Mouse (Mus musculus): ENCODE results near the gene Aplp1. TPM values are rescaled to one million over a fixed set of nuclear protein-coding genes. Genes with fewer than 3 reads are reported as not detected.

Gene Aplp1
- polyA plus RNA-seq, 1 experiment from 2014 or later = 752 TPM

- Histone ChIP-seq H3K36me3 (ENCODE audit: control insufficient read depth, insufficient read depth, low read length) (no peaks in the 10 kb centered on the region), H3K9me3 (ENCODE audit: control insufficient read depth, low read length) (no peaks in the 10 kb centered on the region), H3K9ac (ENCODE audit: low read depth, low read length) (no peak overlapping the region), H3K27me3 (replicated peaks; ENCODE audit: control insufficient read depth, insufficient read depth, low read length) (no peaks in the 10 kb centered on the region), H3K4me2 (ENCODE audit: low read length) (no peak overlapping the region), H3K27ac (ENCODE audit: low read depth, low read length) (no peak overlapping the region), H3K4me3 (ENCODE audit: low read length) (no peak overlapping the region), H3K4me1 (ENCODE audit: control insufficient read depth, insufficient read depth, low read depth, low read length) (no peaks in the 10 kb centered on the region)
- WGBS = 76% methylated on average over 4 of the region's 4 CpGs
- ATAC-seq = no peak
Measured at GRCm38 (mm10) chr7:30402343-30402742, 43.0 kb downstream of the Aplp1 start.

DNA sequence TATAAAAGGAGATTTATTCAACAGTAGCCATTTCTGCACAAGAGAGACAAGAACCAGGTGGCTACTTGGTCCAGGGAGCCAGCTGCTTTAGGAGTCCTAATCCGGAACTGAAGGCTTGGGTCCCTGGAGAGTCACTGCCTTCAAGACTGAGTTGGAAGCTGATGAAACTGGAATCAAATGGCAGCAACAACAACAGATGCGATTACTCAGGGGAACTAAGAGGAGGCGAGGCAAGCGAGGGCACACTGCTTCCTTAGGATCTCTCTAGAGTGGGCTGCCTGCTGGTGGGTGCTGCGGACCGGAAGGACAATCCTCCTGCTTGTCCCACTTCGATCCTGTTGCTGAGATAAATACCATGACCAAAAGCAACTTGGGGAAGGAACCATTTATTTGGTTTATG is 45.7 kb downstream of the Aplp1 start:
- no peak overlapping the region for H3K27ac ChIP-seq (ENCODE audit: low read depth, low read length)

DNA sequence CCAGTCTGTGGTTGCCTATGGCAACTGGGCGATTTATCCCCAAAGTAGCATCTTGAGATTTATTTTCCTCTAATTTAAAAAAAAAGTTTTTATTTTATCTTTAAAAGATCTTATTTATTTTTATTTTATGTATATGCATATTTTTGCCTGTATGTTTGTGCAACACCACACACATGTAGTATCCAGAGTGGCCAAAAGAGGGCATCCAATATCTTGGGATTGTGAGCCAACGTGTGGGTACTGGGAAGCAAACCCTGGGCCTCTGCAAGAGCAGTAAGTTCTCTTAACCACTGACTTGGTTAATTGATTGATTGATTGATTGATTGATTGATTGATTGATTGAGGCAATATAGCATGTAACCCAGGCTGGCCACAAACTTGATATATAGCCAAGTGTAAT is 50.5 kb downstream of the Aplp1 start:
- 33% methylated on average over 2 of the region's 2 CpGs for WGBS
- Histone ChIP-seq H3K9me3 (ENCODE audit: control insufficient read depth, low read length) (no peaks in the 10 kb centered on the region), H3K4me1 (ENCODE audit: control insufficient read depth, insufficient read depth, low read depth, low read length) (no peaks in the 10 kb centered on the region), H3K36me3 (ENCODE audit: control insufficient read depth, insufficient read depth, low read length) (no peaks in the 10 kb centered on the region), H3K27ac (ENCODE audit: low read depth, low read length) (no peak overlapping the region), H3K4me3 (ENCODE audit: low read length) (no peak overlapping the region), H3K9ac (ENCODE audit: low read depth, low read length) (no peak overlapping the region), H3K4me2 (ENCODE audit: low read length) (no peak overlapping the region), H3K27me3 (replicated peaks; ENCODE audit: control insufficient read depth, insufficient read depth, low read length) (no peaks in the 10 kb centered on the region)
- no peak for ATAC-seq

More for the DNA sequence above, 45.7 kb downstream of the Aplp1 start:
- H3K4me1 ChIP-seq (ENCODE audit: control insufficient read depth, insufficient read depth, low read depth, low read length) = no peaks in the 10 kb centered on the region
- no peak overlapping the region for H3K4me3 ChIP-seq (ENCODE audit: low read length)
- H3K27me3 ChIP-seq (replicated peaks; ENCODE audit: control insufficient read depth, insufficient read depth, low read length) = no peaks in the 10 kb centered on the region
- no peak overlapping the region for H3K4me2 ChIP-seq (ENCODE audit: low read length)
- H3K9me3 ChIP-seq (ENCODE audit: control insufficient read depth, low read length) = no peaks in the 10 kb centered on the region
- no peak overlapping the region for H3K9ac ChIP-seq (ENCODE audit: low read depth, low read length)
- no peaks in the 10 kb centered on the region for H3K36me3 ChIP-seq (ENCODE audit: control insufficient read depth, insufficient read depth, low read length)
- 44% methylated on average over 7 of the region's 7 CpGs for WGBS
- no peak for ATAC-seq

DNA sequence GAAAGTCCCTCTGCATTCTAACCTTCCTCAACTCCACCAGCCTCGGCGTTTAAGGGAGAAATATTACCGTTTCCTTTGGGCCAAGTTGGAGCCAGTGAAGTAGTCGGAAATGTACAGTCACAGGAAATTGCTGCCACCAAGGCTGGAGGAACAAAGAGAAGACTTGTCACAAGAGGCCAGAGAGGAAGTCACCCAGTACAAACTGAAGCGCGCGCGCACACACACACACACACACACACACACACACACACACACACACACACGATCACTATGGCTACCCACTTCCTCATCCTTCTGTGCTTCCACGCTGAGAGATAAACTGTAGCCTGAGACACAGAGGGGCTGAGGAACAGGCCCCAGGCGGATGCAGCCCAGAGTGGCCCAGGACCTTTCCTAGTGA is 51.0 kb downstream of the Aplp1 start:
- Histone ChIP-seq H3K36me3 (ENCODE audit: control insufficient read depth, insufficient read depth, low read length) (no peaks in the 10 kb centered on the region), H3K4me2 (ENCODE audit: low read length) (no peak overlapping the region), H3K9me3 (ENCODE audit: control insufficient read depth, low read length) (no peaks in the 10 kb centered on the region), H3K27ac (ENCODE audit: low read depth, low read length) (no peak overlapping the region), H3K4me3 (ENCODE audit: low read length) (no peak overlapping the region), H3K4me1 (ENCODE audit: control insufficient read depth, insufficient read depth, low read depth, low read length) (no peaks in the 10 kb centered on the region), H3K9ac (ENCODE audit: low read depth, low read length) (no peak overlapping the region), H3K27me3 (replicated peaks; ENCODE audit: control insufficient read depth, insufficient read depth, low read length) (no peaks in the 10 kb centered on the region)
- ATAC-seq = no peak
- 53% methylated on average over 11 of the region's 11 CpGs for WGBS

DNA sequence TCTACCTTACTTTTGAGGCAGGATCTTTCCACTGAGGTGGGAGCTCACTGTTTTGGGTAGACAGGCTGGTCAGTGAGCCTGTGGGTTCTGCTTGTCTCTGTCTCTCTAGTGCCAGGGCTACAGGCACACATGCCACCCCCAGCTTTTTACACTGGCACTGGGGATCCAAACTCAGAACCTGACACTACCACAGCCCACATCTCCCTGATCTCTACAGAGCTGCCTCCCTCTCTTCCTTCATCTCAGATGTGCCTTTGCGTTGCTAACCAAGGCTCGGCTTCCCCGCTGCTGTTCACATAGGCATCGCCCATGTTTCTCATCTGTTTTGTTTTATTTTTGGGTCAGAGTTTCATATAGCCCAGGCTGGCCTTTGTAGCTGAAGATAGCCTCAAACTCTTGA is 51.7 kb downstream of the Aplp1 start:
- H3K9ac ChIP-seq (ENCODE audit: low read depth, low read length) = no peak overlapping the region
- no peak overlapping the region for H3K27ac ChIP-seq (ENCODE audit: low read depth, low read length)
- H3K9me3 ChIP-seq (ENCODE audit: control insufficient read depth, low read length) = no peaks in the 10 kb centered on the region
- H3K36me3 ChIP-seq (ENCODE audit: control insufficient read depth, insufficient read depth, low read length) = no peaks in the 10 kb centered on the region
- whole genome bisulfite sequencing = 92% methylated on average over 4 of the region's 4 CpGs
- no peaks in the 10 kb centered on the region for H3K4me1 ChIP-seq (ENCODE audit: control insufficient read depth, insufficient read depth, low read depth, low read length)
- no peaks in the 10 kb centered on the region for H3K27me3 ChIP-seq (replicated peaks; ENCODE audit: control insufficient read depth, insufficient read depth, low read length)
- ATAC-seq = no peak
- no peak overlapping the region for H3K4me2 ChIP-seq (ENCODE audit: low read length)
- H3K4me3 ChIP-seq (ENCODE audit: low read length) = no peak overlapping the region

- WGBS = 75% methylated on average over 4 of the region's 4 CpGs
- Histone ChIP-seq H3K27ac (ENCODE audit: low read depth, low read length) (no peak overlapping the region), H3K9me3 (ENCODE audit: control insufficient read depth, low read length) (no peaks in the 10 kb centered on the region), H3K27me3 (replicated peaks; ENCODE audit: control insufficient read depth, insufficient read depth, low read length) (no peaks in the 10 kb centered on the region), H3K4me3 (ENCODE audit: low read length) (no peak overlapping the region), H3K9ac (ENCODE audit: low read depth, low read length) (no peak overlapping the region), H3K4me1 (ENCODE audit: control insufficient read depth, insufficient read depth, low read depth, low read length) (no peaks in the 10 kb centered on the region), H3K36me3 (ENCODE audit: control insufficient read depth, insufficient read depth, low read length) (no peaks in the 10 kb centered on the region), H3K4me2 (ENCODE audit: low read length) (no peak overlapping the region)
- ATAC-seq = no peak
Measured at GRCm38 (mm10) chr7:30392746-30393520, 52.4 kb downstream of the Aplp1 start.

Other genes with a start within 250 kb of the Aplp1 start
- 86.0 and 94.7 TPM in 2 replicates for gene Capns1, start 246.7 kb downstream of the Aplp1 start, polyA plus RNA-seq (2015; fragmentation: Nextera tagmentation; extraction: Ambion mirVana)
- gene Polr2i, start 213.6 kb downstream of the Aplp1 start, polyA plus RNA-seq (2015; fragmentation: Nextera tagmentation; extraction: Ambion mirVana) = 168 and 175 TPM in 2 replicates
- gene Tbcb, start 213.3 kb downstream of the Aplp1 start, polyA plus RNA-seq (2015; fragmentation: Nextera tagmentation; extraction: Ambion mirVana) = 465 and 500 TPM in 2 replicates
- not detected in 2 replicates for gene Ovol3, start 209.8 kb downstream of the Aplp1 start, polyA plus RNA-seq (2015; fragmentation: Nextera tagmentation; extraction: Ambion mirVana)
- 0.66 and 0.86 TPM in 2 replicates for gene Thap8, start 165.4 kb downstream of the Aplp1 start, polyA plus RNA-seq (2015; fragmentation: Nextera tagmentation; extraction: Ambion mirVana)
- gene Wdr62, start 165.1 kb downstream of the Aplp1 start, polyA plus RNA-seq (2015; fragmentation: Nextera tagmentation; extraction: Ambion mirVana) = 3.9 and 5.6 TPM in 2 replicates
- gene Clip3, start 153.8 kb downstream of the Aplp1 start, polyA plus RNA-seq (2015; fragmentation: Nextera tagmentation; extraction: Ambion mirVana) = 96.5 and 138 TPM in 2 replicates
- 124 and 131 TPM in 2 replicates for gene Alkbh6, start 136.8 kb downstream of the Aplp1 start, polyA plus RNA-seq (2015; fragmentation: Nextera tagmentation; extraction: Ambion mirVana)
- 14.6 and 14.8 TPM in 2 replicates for gene Syne4, start 130.7 kb downstream of the Aplp1 start, polyA plus RNA-seq (2015; fragmentation: Nextera tagmentation; extraction: Ambion mirVana)
- gene E130208F15Rik, start 123.8 kb downstream of the Aplp1 start, polyA plus RNA-seq (2015; fragmentation: Nextera tagmentation; extraction: Ambion mirVana) = 0.21 and 0.54 TPM in 2 replicates
- 16.8 and 17.0 TPM in 2 replicates for gene Sdhaf1, start 121.6 kb downstream of the Aplp1 start, polyA plus RNA-seq (2015; fragmentation: Nextera tagmentation; extraction: Ambion mirVana)
- gene Lrfn3, start 82.8 kb downstream of the Aplp1 start, polyA plus RNA-seq (2015; fragmentation: Nextera tagmentation; extraction: Ambion mirVana) = 15.8 and 16.8 TPM in 2 replicates
- gene Tyrobp, start 31.8 kb downstream of the Aplp1 start, polyA plus RNA-seq (2015; fragmentation: Nextera tagmentation; extraction: Ambion mirVana) = 29.7 and 31.5 TPM in 2 replicates
- 0.95 and 0.97 TPM in 2 replicates for gene Hcst, start 25.7 kb downstream of the Aplp1 start, polyA plus RNA-seq (2015; fragmentation: Nextera tagmentation; extraction: Ambion mirVana)
- gene Nfkbid, start 23.8 kb downstream of the Aplp1 start, polyA plus RNA-seq (2015; fragmentation: Nextera tagmentation; extraction: Ambion mirVana) = 2.5 and 2.9 TPM in 2 replicates
- 3.0 and 4.2 TPM in 2 replicates for gene Kirrel2, start 12.2 kb upstream of the Aplp1 start, polyA plus RNA-seq (2015; fragmentation: Nextera tagmentation; extraction: Ambion mirVana)
- gene Nphs1, start 12.8 kb upstream of the Aplp1 start, polyA plus RNA-seq (2015; fragmentation: Nextera tagmentation; extraction: Ambion mirVana) = 0.98 and 1.7 TPM in 2 replicates
- gene Prodh2, start 48.1 kb upstream of the Aplp1 start, polyA plus RNA-seq (2015; fragmentation: Nextera tagmentation; extraction: Ambion mirVana) = not detected in 2 replicates
- 94.8 and 134 TPM in 2 replicates for gene Arhgap33, start 89.5 kb upstream of the Aplp1 start, polyA plus RNA-seq (2015; fragmentation: Nextera tagmentation; extraction: Ambion mirVana)
- 14.2 TPM in 2 replicates for gene Hspb6, start 106.6 kb upstream of the Aplp1 start, polyA plus RNA-seq (2015; fragmentation: Nextera tagmentation; extraction: Ambion mirVana)
- 6.8 and 7.5 TPM in 2 replicates for gene Proser3, start 106.8 kb upstream of the Aplp1 start, polyA plus RNA-seq (2015; fragmentation: Nextera tagmentation; extraction: Ambion mirVana)
- 51.0 and 58.7 TPM in 2 replicates for gene Lin37, start 114.3 kb upstream of the Aplp1 start, polyA plus RNA-seq (2015; fragmentation: Nextera tagmentation; extraction: Ambion mirVana)
- 86.8 and 96.9 TPM in 2 replicates for gene U2af1l4, start 117.8 kb upstream of the Aplp1 start, polyA plus RNA-seq (2015; fragmentation: Nextera tagmentation; extraction: Ambion mirVana)
- 13.7 and 17.4 TPM in 2 replicates for gene Gm49396, start 117.8 kb upstream of the Aplp1 start, polyA plus RNA-seq (2015; fragmentation: Nextera tagmentation; extraction: Ambion mirVana)
- gene Psenen, start 118.1 kb upstream of the Aplp1 start, polyA plus RNA-seq (2015; fragmentation: Nextera tagmentation; extraction: Ambion mirVana) = 121 and 132 TPM in 2 replicates
- 4.0 and 6.8 TPM in 2 replicates for gene Igflr1, start 119.9 kb upstream of the Aplp1 start, polyA plus RNA-seq (2015; fragmentation: Nextera tagmentation; extraction: Ambion mirVana)
- gene Kmt2b, start 143.2 kb upstream of the Aplp1 start, polyA plus RNA-seq (2015; fragmentation: Nextera tagmentation; extraction: Ambion mirVana) = 8.1 and 9.3 TPM in 2 replicates
- 0.11 and 0.21 TPM in 2 replicates for gene Zbtb32, start 153.4 kb upstream of the Aplp1 start, polyA plus RNA-seq (2015; fragmentation: Nextera tagmentation; extraction: Ambion mirVana)
- gene Upk1a, start 167.3 kb upstream of the Aplp1 start, polyA plus RNA-seq (2015; fragmentation: Nextera tagmentation; extraction: Ambion mirVana) = 0.70 and 0.72 TPM in 2 replicates
- 1,112 and 1,310 TPM in 2 replicates for gene Cox6b1, start 180.6 kb upstream of the Aplp1 start, polyA plus RNA-seq (2015; fragmentation: Nextera tagmentation; extraction: Ambion mirVana)
- not detected in 2 replicates for gene Etv2, start 190.3 kb upstream of the Aplp1 start, polyA plus RNA-seq (2015; fragmentation: Nextera tagmentation; extraction: Ambion mirVana)
- gene Rbm42, start 204.8 kb upstream of the Aplp1 start, polyA plus RNA-seq (2015; fragmentation: Nextera tagmentation; extraction: Ambion mirVana) = 125 and 128 TPM in 2 replicates
- 25.7 and 28.8 TPM in 2 replicates for gene Haus5, start 219.5 kb upstream of the Aplp1 start, polyA plus RNA-seq (2015; fragmentation: Nextera tagmentation; extraction: Ambion mirVana)
- gene Pmis2, start 226.1 kb upstream of the Aplp1 start, polyA plus RNA-seq (2015; fragmentation: Nextera tagmentation; extraction: Ambion mirVana) = not detected in 2 replicates